Mouse (Mus musculus) small intestine, adult 2 months (tissue): ENCODE measurements around the gene Cnfn. TPM values are rescaled to one million over a fixed set of nuclear protein-coding genes. Genes with fewer than 3 reads are reported as not detected.

Source experiments
- H3K27ac ChIP-seq: fragments of 200-500 bp; 2 replicates; pipeline ENCODE4 v1.5.1; 2012; ENCODE audit warnings: low read depth, low read length, control low read depth, inconsistent platforms; ENCODE audit not compliant: insufficient read depth
- H3K27me3 ChIP-seq: fragments of 200-500 bp; 2 replicates; pipeline ENCODE4 v1.6.1; 2012; ENCODE audit warnings: mild to moderate bottlenecking, moderate library complexity, low read length, inconsistent platforms; ENCODE audit not compliant: control insufficient read depth, insufficient read depth
- H3K36me3 ChIP-seq: fragments of 200-500 bp; 2 replicates; pipeline ENCODE4 v1.6.1; 2012; ENCODE audit warnings: mild to moderate bottlenecking, low read length, control low read depth, inconsistent platforms; ENCODE audit not compliant: control insufficient read depth, insufficient read depth
- H3K4me1 ChIP-seq: fragments of 200-500 bp; 2 replicates; pipeline ENCODE4 v1.6.1; 2012; ENCODE audit warnings: low read length, inconsistent platforms, mixed read lengths; ENCODE audit not compliant: control insufficient read depth, insufficient read depth, insufficient read length
- H3K4me3 ChIP-seq: fragments of 200-500 bp; 2 replicates; pipeline ENCODE4 v1.5.1; 2012; ENCODE audit warnings: low read depth, mild to moderate bottlenecking, control low read depth, inconsistent platforms, low read length, moderate library complexity
- CTCF ChIP-seq: fragments of 200-500 bp; IDR thresholded peaks from 2 replicates; pipeline ENCODE4 v1.5.1; 2012; ENCODE audit warnings: low read depth, mild to moderate bottlenecking, control low read depth, inconsistent platforms, low read length, moderate library complexity, mixed read lengths; ENCODE audit not compliant: insufficient replicate concordance, insufficient read length; ENCODE audit errors: extremely low read depth
- POLR2A ChIP-seq: fragments of 200-500 bp; IDR thresholded peaks from 2 replicates; pipeline ENCODE4 v1.6.1; 2012; ENCODE audit warnings: low read depth, mild to moderate bottlenecking, control low read depth, inconsistent platforms, low read length, moderate library complexity
- WGBS: fragments of 180-500 bp; shearing (Covaris S2); methylation state at CpG from one replicate; pipeline ENCODE4 v1.1.7; 2018; 5-methylcytosine and 5-hydroxymethylcytosine counted together
- polyA plus RNA-seq: library from polyadenylated mRNA; depleted of rRNA; stranded (reverse); fragments of >200 nt; gene quantifications from 2 replicates; pipeline ENCODE4 v1.2.3, GENCODE M21; 2012; rRNA removed

Gene Cnfn
- polyA plus RNA-seq = 0.48 and 0.84 TPM in 2 replicates

DNA sequence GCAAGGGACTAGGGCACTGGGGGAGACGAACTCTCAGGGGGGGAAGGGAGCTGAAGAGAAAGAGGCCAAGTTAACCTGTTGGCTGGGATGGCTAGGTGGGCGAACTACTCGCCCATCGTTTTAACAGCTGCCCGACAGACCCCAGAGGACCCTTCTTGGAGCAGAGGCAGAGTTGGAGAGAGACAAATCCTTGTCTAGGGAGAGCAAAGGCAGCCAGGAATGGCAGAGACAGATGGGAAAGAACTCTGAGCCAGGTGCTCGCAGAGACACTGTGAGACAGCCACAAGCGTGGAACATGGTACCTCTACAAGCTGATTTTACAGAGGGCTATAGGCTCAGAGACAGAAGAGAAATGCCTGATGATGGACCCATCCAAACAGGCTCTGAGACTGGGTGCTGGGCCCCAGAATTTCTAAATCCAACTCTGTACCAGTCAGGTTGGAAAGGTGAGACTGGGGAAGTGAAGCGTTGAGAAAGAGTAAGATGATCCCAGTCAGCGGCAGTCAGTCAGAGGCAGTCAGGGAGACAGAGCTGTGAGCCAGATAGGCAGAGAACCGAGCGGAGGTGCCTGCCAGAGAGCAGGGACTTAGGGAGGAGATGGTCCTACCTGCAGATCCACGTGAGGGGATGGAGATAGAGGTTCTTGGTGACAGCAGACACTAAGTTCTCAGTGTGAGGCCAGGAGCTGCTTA is at the start of gene Cnfn:
Gene Cnfn (minus strand): TSS at position 667 of the 692 bp plus-strand sequence.
- no peak for TF ChIP-seq CTCF
- no peak for TF ChIP-seq POLR2A
- Histone ChIP-seq H3K4me3 (no peak within 1 kb of the TSS), H3K4me1 (peaks cover 3% of the 10 kb centered on the region), H3K36me3 (no peaks in the 10 kb centered on the region; the same call in 1 of the 2 replicates), H3K27me3 (peaks cover 22% of the 10 kb centered on the region), H3K27ac (no peak within 1 kb of the TSS)
- 55% methylated on average over 12 of the region's 12 CpGs for WGBS

DNA sequence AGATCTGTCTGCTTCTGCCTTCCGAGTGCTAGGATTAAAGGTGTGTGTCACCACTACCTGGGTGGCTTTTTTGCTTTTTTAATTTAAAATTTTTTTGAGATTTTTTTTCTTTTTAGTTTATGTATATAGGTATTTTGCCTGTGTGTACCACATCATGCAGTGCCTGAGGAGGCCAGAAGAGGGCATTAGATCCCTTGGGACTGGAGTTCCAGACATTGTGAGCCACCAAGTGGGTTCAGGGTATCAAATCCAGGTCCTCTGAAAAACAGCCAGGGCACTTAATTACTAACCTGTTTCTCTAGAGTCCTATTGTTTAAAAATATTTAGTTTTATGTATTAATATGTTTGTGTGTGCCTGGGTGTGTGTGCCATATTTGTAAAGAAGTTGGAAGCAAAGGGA is 48.1 kb upstream of the Cnfn start:
- Histone ChIP-seq H3K4me1 (no peaks in the 10 kb centered on the region), H3K27me3 (no peaks in the 10 kb centered on the region), H3K27ac (no peak overlapping the region), H3K36me3 (no peaks in the 10 kb centered on the region), H3K4me3 (no peak overlapping the region)
- TF ChIP-seq CTCF = peak; percentile 46; the same call in 1 of the 2 replicates
- no peak for TF ChIP-seq POLR2A
- 92% methylated on average over 1 of the region's 1 CpGs for WGBS

DNA sequence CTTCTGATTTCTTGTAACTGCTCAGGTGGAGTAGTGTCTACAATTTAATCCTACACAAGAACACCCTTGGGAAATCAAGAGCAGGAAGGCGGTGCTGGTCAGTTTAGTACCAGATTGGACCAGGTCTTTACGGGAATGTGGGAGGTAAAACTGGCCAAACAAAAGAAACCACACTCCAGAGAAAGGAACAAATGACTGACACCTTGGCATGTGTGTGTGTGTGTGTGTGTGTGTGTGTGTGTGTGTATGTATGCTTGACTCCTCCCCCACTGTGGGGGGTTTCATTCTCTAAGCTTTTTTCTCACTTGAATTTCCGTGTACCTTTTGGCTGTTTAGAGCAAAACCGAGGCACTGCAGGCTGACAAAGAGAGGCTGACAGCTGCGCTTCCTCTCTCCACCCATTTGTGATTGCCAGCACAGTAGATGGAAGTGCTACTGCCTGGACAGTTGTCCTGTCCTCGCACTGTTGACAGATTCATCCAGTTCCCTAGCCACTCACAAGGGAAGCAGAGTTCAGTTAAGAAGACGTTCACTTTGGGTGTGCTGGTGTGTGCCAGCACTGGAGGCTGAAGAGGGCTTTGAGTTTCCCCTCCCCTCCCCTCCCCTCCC is 43.4 kb upstream of the Cnfn start, which contains the start of gene Cxcl17:
Gene Cxcl17 (minus strand): TSS at position 54 of the 609 bp plus-strand sequence.
- no peak for TF ChIP-seq CTCF
- TF ChIP-seq POLR2A = no peak
- Histone ChIP-seq H3K27me3 (no peaks in the 10 kb centered on the region), H3K4me3 (no peak within 1 kb of the TSS), H3K36me3 (no peaks in the 10 kb centered on the region), H3K27ac (no peak within 1 kb of the TSS), H3K4me1 (no peaks in the 10 kb centered on the region)
- 59% methylated on average over 7 of the region's 7 CpGs for whole genome bisulfite sequencing

- TF ChIP-seq CTCF (no peak), POLR2A (no peak)
- no peak overlapping the region for H3K4me3 ChIP-seq
- 89% methylated on average over 3 of the region's 3 CpGs for WGBS
- no peaks in the 10 kb centered on the region for H3K36me3 ChIP-seq
- no peaks in the 10 kb centered on the region for H3K27me3 ChIP-seq
- no peaks in the 10 kb centered on the region for H3K4me1 ChIP-seq
- H3K27ac ChIP-seq = no peak overlapping the region
These were observed 42.3 kb upstream of the Cnfn start for GRCm38 (mm10) chr7:25411861-25412260.

DNA sequence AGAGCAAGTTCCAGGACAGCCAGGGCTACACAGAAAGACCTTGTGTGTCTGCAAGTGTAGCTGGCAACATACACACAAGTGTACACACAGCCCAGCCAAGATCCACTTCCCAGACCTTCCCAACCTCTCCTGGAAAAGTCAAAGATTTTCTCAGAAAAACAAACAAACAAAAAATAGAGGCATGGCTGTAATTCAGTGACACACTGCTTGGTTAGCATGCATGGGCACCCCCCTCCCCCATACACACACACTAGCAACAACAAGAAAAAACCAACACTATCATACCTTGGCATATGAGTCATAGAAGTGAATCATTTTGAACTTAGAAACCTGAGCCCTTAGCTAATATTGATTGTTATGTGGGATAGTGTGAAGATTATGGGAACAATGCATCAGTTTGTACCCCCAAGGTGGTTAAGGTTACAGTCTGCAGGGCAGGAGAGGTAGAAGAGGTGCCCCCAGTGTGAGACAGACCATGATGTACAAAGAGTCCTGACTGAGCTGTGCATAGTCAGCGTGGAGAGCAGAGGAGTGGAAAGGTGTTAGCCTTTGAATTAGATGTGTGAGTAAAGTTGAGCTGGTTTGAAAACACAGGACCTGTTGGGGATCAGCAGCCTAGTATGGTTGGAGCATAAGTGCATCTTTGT is 41.6 kb upstream of the Cnfn start:
- Histone ChIP-seq H3K4me3 (no peak overlapping the region), H3K4me1 (no peaks in the 10 kb centered on the region), H3K27me3 (no peaks in the 10 kb centered on the region), H3K36me3 (no peaks in the 10 kb centered on the region), H3K27ac (no peak overlapping the region)
- TF ChIP-seq POLR2A (no peak), CTCF (no peak)
- WGBS = 67% methylated on average over 1 of the region's 1 CpGs

- no peaks in the 10 kb centered on the region for H3K36me3 ChIP-seq
- TF ChIP-seq CTCF = no peak
- TF ChIP-seq POLR2A = no peak
- 68% methylated on average over 4 of the region's 4 CpGs for WGBS
These were observed 39.7 kb upstream of the Cnfn start for GRCm38 (mm10) chr7:25409114-25409760.

GRCm38 (mm10) chr7:25406468-25406867 is 36.9 kb upstream of the Cnfn start:
- TF ChIP-seq CTCF = no peak
- TF ChIP-seq POLR2A = no peak
- Histone ChIP-seq H3K36me3 (no peaks in the 10 kb centered on the region), H3K4me1 (peaks cover 3% of the 10 kb centered on the region; the same call in 1 of the 2 replicates), H3K27me3 (no peaks in the 10 kb centered on the region), H3K27ac (no peak overlapping the region), H3K4me3 (no peak overlapping the region)
- WGBS = 75% methylated on average over 7 of the region's 7 CpGs

More at GRCm38 (mm10) chr7:25409114-25409760, 39.7 kb upstream of the Cnfn start:
- no peak overlapping the region for H3K27ac ChIP-seq
- no peaks in the 10 kb centered on the region for H3K4me1 ChIP-seq
- H3K4me3 ChIP-seq = no peak overlapping the region
- H3K27me3 ChIP-seq = no peaks in the 10 kb centered on the region
